Mouse (Mus musculus) liver, embryonic 11.5 days (tissue): ENCODE results near the gene Tmed6. TPM values are rescaled to one million over a fixed set of nuclear protein-coding genes. Genes with fewer than 3 reads are reported as not detected.

Experiments
- ATAC-seq: fragments of 200-750 bp; cut with Nextera tagmentation; replicated peaks from 2 replicates; pipeline ENCODE4 v1.8.0; 2017; ENCODE audit warnings: moderate number of reproducible peaks, mild to moderate bottlenecking, moderate TSS enrichment, moderate library complexity; ENCODE audit not compliant: low FRiP score
- DNase-seq: peaks from one replicate; pipeline ENCODE4 v3.0.0-alpha.2; 2017; ENCODE audit warnings: low spot score
- H3K27ac ChIP-seq: fragments of 300-500 bp; sonication (generic); 2 replicates; pipeline ENCODE4 v1.5.1; 2014; ENCODE audit warnings: mild to moderate bottlenecking, low read depth, low read length, control low read depth
- H3K27me3 ChIP-seq: fragments of 300-500 bp; sonication (generic); replicated peaks from 2 replicates; pipeline ENCODE4 v1.6.1; 2014; ENCODE audit warnings: low read length, mixed read lengths; ENCODE audit not compliant: control insufficient read depth, insufficient read depth
- H3K36me3 ChIP-seq: fragments of 300-500 bp; sonication (generic); 2 replicates; pipeline ENCODE4 v1.6.1; 2014; ENCODE audit warnings: mild to moderate bottlenecking, low read length, moderate library complexity, mixed read lengths; ENCODE audit not compliant: control insufficient read depth, insufficient read depth
- H3K4me1 ChIP-seq: fragments of 300-500 bp; sonication (generic); replicated peaks from 2 replicates; pipeline ENCODE4 v1.6.1; 2014; ENCODE audit warnings: low read length, mixed read lengths; ENCODE audit not compliant: control insufficient read depth, insufficient read depth
- H3K4me2 ChIP-seq: fragments of 300-500 bp; sonication (generic); 2 replicates; pipeline ENCODE4 v1.6.1; 2014; ENCODE audit warnings: mild to moderate bottlenecking, control low read depth, moderate library complexity
- H3K4me3 ChIP-seq: fragments of 300-500 bp; sonication (generic); 2 replicates; pipeline ENCODE4 v1.5.1; 2014; ENCODE audit warnings: low read depth, low read length, control low read depth
- H3K9ac ChIP-seq: fragments of 300-500 bp; sonication (generic); 2 replicates; pipeline ENCODE4 v1.6.1; 2014; ENCODE audit warnings: low read depth, low read length, control low read depth
- H3K9me3 ChIP-seq: fragments of 300-500 bp; sonication (generic); 2 replicates; pipeline ENCODE4 v1.6.1; 2016; ENCODE audit warnings: low read length, inconsistent platforms, mixed read lengths; ENCODE audit not compliant: control insufficient read depth
- WGBS: fragments of 180-500 bp; shearing (Covaris S2); extraction: QIAGEN DNeasy Blood & Tissue Kit; methylation state at CpG from one replicate; pipeline ENCODE4 v1.1.7; 2014; 5-methylcytosine and 5-hydroxymethylcytosine counted together
- polyA plus RNA-seq: library from polyadenylated mRNA; unstranded; fragments of >200 nt; fragmentation: Nextera tagmentation; extraction: Ambion mirVana; gene quantifications from 2 replicates; pipeline ENCODE4 v1.2.1, GENCODE M21; 2014

The Tmed6 gene
- 4.8 and 5.9 TPM in 2 replicates for polyA plus RNA-seq

- WGBS = 48% methylated on average over 17 of the region's 17 CpGs
- Histone ChIP-seq H3K27me3 (no peaks in the 10 kb centered on the region), H3K4me2 (no peak within 1 kb of the TSS), H3K36me3 (peaks cover 4% of the 10 kb centered on the region), H3K9me3 (no peaks in the 10 kb centered on the region), H3K4me1 (no peaks in the 10 kb centered on the region), H3K9ac (no peak within 1 kb of the TSS), H3K4me3 (no peak within 1 kb of the TSS), H3K27ac (no peak within 1 kb of the TSS)
- ATAC-seq (peak; percentile 87), DNase-seq (no peak)
Measured at GRCm38 (mm10) chr8:107065511-107066496, at the start of gene Tmed6. TSS of gene Tmed6 (minus strand) at chr8:107065644.

GRCm38 (mm10) chr8:107115008-107115320 is 49.5 kb upstream of the Tmed6 start:
- H3K4me1 ChIP-seq = peaks cover 11% of the 10 kb centered on the region
- H3K27ac ChIP-seq = no peak overlapping the region
- no peak overlapping the region for H3K4me3 ChIP-seq
- H3K36me3 ChIP-seq = no peaks in the 10 kb centered on the region
- no peaks in the 10 kb centered on the region for H3K9me3 ChIP-seq
- DNase-seq (no peak), ATAC-seq (no peak)
- no peak overlapping the region for H3K9ac ChIP-seq
- no peaks in the 10 kb centered on the region for H3K27me3 ChIP-seq
- WGBS = 48% methylated on average over 10 of the region's 10 CpGs
- H3K4me2 ChIP-seq = peak overlapping the region; percentile 35

- no peaks in the 10 kb centered on the region for H3K36me3 ChIP-seq
- H3K4me3 ChIP-seq = no peak overlapping the region
- H3K4me1 ChIP-seq = peaks cover 11% of the 10 kb centered on the region
- no peaks in the 10 kb centered on the region for H3K27me3 ChIP-seq
- H3K4me2 ChIP-seq = peak overlapping the region; percentile 35
- WGBS = 39% methylated on average over 19 of the region's 19 CpGs
- no peaks in the 10 kb centered on the region for H3K9me3 ChIP-seq
- H3K9ac ChIP-seq = no peak overlapping the region
- DNase-seq = no peak
- H3K27ac ChIP-seq = no peak overlapping the region
- peak; percentile 44; the same call in 1 of the 2 replicates for ATAC-seq
Measured at GRCm38 (mm10) chr8:107114150-107115007, 48.9 kb upstream of the Tmed6 start.

- H3K27ac ChIP-seq = no peak overlapping the region
Measured at GRCm38 (mm10) chr8:107113209-107113608, 47.8 kb upstream of the Tmed6 start.

GRCm38 (mm10) chr8:107111340-107112105 is 46.1 kb upstream of the Tmed6 start:
- H3K36me3 ChIP-seq = no peaks in the 10 kb centered on the region
- H3K4me3 ChIP-seq = no peak overlapping the region
- no peak for DNase-seq
- H3K9ac ChIP-seq = no peak overlapping the region
- peaks cover 8% of the 10 kb centered on the region for H3K4me1 ChIP-seq
- no peaks in the 10 kb centered on the region for H3K9me3 ChIP-seq
- no peak for ATAC-seq
- no peak overlapping the region for H3K27ac ChIP-seq
- H3K27me3 ChIP-seq = no peaks in the 10 kb centered on the region
- no peak overlapping the region for H3K4me2 ChIP-seq
- 89% methylated on average over 10 of the region's 11 CpGs for WGBS

More at GRCm38 (mm10) chr8:107113209-107113608, 47.8 kb upstream of the Tmed6 start:
- H3K9ac ChIP-seq = no peak overlapping the region
- H3K4me3 ChIP-seq = no peak overlapping the region
- DNase-seq (no peak), ATAC-seq (no peak)
- 79% methylated on average over 4 of the region's 4 CpGs for WGBS
- no peaks in the 10 kb centered on the region for H3K9me3 ChIP-seq
- H3K4me1 ChIP-seq = peaks cover 8% of the 10 kb centered on the region
- no peaks in the 10 kb centered on the region for H3K36me3 ChIP-seq
- no peaks in the 10 kb centered on the region for H3K27me3 ChIP-seq
- no peak overlapping the region for H3K4me2 ChIP-seq

GRCm38 (mm10) chr8:107110629-107111330 is 45.3 kb upstream of the Tmed6 start:
- H3K4me2 ChIP-seq = no peak overlapping the region
- H3K36me3 ChIP-seq = no peaks in the 10 kb centered on the region
- H3K4me1 ChIP-seq = peaks cover 8% of the 10 kb centered on the region
- ATAC-seq (no peak), DNase-seq (no peak)
- no peak overlapping the region for H3K27ac ChIP-seq
- H3K9me3 ChIP-seq = no peaks in the 10 kb centered on the region
- no peak overlapping the region for H3K9ac ChIP-seq
- no peak overlapping the region for H3K4me3 ChIP-seq
- 76% methylated on average over 9 of the region's 9 CpGs for WGBS
- no peaks in the 10 kb centered on the region for H3K27me3 ChIP-seq

- Histone ChIP-seq H3K27me3 (no peaks in the 10 kb centered on the region), H3K36me3 (no peaks in the 10 kb centered on the region), H3K4me3 (no peak overlapping the region), H3K9ac (no peak overlapping the region), H3K9me3 (no peaks in the 10 kb centered on the region), H3K4me2 (no peak overlapping the region), H3K27ac (no peak overlapping the region), H3K4me1 (peaks cover 5% of the 10 kb centered on the region)
- 75% methylated on average over 5 of the region's 5 CpGs for WGBS
- ATAC-seq = no peak; the same call in 1 of the 2 replicates
- no peak for DNase-seq
Measured at GRCm38 (mm10) chr8:107109816-107110435, 44.5 kb upstream of the Tmed6 start.
